Mouse (Mus musculus): ENCODE measurements around the gene Tctn3.

Gene Tctn3

DNA sequence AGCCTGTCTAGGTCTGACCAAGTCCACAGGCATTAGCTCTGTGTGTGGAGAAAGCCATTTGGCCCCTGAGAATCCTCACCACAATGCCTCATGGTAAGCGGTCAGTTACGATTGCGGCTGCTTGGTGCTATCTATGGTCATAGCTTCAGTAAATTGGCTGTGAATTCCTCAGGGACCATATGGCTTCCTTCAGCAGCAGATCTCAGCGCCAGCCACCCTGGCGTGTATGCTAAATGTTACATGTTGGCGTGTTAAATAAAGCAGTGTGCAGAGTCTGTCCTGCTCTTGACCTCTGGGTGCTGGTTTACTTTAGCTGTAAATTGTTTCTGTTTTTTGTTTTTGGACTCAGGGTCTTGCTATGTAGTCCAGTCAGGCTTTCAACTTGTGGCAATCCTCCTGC lies 58.2 kb downstream of the Tctn3 start:
- no peak for DNase-seq

DNA sequence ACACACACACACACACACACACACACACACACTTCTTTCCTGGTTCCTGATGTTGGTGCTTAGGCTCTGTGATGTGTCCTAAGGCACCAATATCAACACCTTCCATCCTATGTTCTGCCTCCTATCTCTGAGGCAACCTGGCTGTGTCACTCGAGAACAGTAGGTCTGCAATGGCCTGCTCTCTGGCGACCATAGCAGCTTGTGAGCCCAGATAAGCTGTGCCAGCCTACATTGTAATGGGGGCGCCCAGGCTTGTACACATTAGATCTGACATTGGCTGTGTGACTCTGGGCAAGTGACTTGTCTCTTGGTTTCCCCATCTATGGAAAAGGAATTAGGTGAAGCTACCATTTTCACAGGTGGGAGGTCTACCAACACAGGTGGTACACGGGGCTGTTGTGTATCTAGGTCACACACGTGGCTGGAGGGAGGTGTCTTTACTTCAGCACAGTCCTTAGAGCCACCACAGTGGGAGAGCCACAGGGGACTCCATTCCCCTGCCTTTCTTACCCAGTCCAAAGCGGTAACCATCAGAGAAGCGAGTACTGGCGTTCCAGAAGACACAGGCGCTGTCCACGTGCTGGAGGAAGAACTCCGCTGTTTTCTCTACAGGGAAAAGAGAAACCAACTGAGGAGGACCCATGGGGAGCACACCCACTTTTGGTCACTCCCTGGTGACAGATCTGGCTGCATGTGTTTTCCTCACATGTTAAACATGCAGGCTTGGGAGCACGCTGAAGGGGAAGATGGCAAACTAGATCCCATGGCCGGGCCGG lies 58.8 kb downstream of the Tctn3 start:
- no peak for DNase-seq

DNA sequence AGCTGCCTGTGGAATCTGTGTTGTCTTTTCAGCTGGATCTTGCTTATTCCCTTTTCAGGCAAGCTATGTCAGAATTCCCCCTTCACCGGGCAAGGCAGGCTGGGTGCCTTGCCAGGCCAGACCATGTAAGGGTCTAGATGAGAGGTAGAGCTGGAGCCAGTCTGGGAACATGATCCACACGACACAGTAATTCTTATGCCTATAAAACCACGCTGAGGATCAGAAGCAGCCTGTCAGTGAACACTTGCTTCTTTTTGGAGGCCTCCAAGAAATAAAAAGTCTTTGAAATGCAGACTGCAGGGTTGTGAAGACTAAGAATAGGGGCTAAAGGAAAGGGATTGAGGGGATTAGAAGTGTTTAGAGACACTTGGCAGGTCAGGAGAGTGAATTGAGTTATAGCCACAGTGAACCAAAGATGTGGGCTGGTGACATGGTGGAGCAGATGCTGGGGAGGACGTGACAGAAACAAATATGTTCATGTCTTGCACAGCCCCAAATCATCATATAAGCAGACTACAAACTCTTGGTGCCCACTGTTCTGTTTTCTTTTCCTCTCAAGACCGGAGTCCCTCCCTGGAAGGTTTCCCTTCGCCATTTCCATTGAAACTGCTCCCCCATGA lies 62.4 kb downstream of the Tctn3 start:
- DNase-seq, result no peak

DNA sequence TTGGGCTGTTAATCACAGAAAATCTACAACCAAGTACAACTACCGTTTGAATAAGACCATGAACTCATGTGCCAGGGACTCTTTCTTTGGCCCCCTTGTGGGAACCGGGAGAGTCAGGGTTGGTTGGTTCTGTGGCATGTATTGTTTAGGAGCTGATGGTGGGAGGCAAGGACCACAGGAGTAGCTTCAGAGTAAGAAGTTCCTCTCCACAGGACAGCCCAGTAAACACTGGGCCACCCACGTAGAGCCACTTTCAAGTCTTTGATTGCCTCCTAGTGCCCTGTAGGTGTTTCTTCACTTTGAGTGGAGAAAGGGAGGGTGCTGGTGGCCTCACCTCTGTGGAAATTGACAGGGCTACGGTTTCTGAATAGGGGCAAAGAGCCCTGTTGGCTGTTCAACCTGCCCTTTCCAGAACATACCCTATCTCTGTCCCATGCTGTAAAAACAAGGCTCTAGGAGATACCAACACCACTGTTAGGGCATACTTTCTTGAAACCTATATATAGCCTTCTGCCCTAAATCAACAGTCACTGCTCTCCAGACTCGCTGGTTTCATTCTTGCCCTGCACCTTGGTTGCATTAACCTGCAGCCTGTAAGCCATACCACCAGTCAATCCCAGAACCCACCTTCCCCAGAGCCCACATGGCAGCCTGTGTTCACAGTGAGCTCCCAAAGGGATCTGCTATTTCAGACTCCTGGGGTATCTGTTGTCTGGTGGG lies 63.1 kb downstream of the Tctn3 start:
- DNase-seq, result no peak

DNA sequence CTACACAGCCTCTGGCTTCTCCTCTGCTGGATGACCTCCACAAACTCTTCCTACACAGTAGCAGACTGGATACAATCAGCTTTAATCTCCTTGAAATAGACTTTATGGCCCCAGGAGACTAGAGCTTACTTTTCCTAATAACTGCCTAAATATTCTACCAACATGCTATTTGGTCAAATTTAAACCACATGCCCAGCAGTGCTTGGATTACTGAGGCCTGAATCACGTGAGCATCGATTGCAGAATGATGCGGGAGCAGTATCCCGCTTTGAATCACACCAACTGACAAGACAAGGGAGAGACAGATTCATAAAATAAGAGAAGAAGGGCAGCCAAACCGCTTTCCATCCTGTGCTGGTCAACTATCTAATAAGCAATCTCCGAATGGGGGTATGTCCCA lies 63.6 kb downstream of the Tctn3 start:
- DNase-seq, result no peak
